Mouse (Mus musculus) MEL-GATA-1-ER (cell line): ENCODE data around the gene Arrdc2.

Experiments used
- DNase-seq: peaks from one replicate; pipeline ENCODE4 v3.0.0-alpha.2; 2012; ENCODE audit warnings: low read depth; ENCODE audit errors: extremely low read depth

Arrdc2 gene

GRCm38 (mm10) chr8:70789046-70789445, 50.5 kb downstream of the Arrdc2 start:
- DNase-seq = no peak

GRCm38 (mm10) chr8:70787941-70788667, 51.4 kb downstream of the Arrdc2 start:
- DNase-seq = no peak

GRCm38 (mm10) chr8:70787051-70787445, 52.5 kb downstream of the Arrdc2 start:
- DNase-seq = no peak

GRCm38 (mm10) chr8:70786291-70787050, 53.0 kb downstream of the Arrdc2 start:
- no peak for DNase-seq
